ENCODE assay signal across 8 mouse cellular contexts in the genomic region with DNA sequence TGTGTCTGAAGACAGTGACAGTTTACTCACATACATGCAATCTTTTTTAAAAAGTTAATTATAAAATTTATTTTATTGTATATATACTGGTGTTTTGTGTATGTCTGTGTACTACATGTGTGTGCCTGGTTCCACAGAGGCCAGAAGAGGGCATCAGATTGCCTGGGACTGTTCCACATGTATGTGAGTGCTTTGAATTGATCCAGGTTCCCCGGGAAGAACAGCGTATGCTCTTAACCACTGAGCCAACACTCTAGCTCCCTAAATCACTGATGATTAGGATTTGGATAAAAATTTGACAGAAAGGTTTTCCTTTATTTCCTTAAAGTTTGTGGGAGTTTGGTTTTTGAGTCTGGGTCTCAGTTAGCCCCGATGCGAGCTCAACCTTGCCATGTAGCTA. TPM values are rescaled to one million over a fixed set of nuclear protein-coding genes. Genes with fewer than 3 reads are reported as not detected.
DNase-seq lines count a peak whose midpoint lies in the region; ATAC-seq and TF ChIP-seq lines count a peak whose summit lies in the region.

No protein-coding gene starts in this region.

- H3K4me2 ChIP-seq in intestine, embryonic 16.5 days (ENCODE audit: low read depth, low read length): peak overlapping the region; percentile 74
- peak overlapping the region; percentile 95 for H3K4me2 ChIP-seq in neural tube, embryonic 13.5 days

- no peaks in the 10 kb centered on the region for H3K27me3 ChIP-seq in embryonic facial prominence, embryonic 10.5 days (replicated peaks; ENCODE audit: low read depth, poor library complexity, severe bottlenecking)
- no peaks in the 10 kb centered on the region for H3K27me3 ChIP-seq in intestine, embryonic 16.5 days (replicated peaks; ENCODE audit: control insufficient read depth, insufficient read depth, low read length)
- H3K27me3 ChIP-seq in neural tube, embryonic 13.5 days: no peaks in the 10 kb centered on the region

- H3K9me3 ChIP-seq in embryonic facial prominence, embryonic 10.5 days: no peaks in the 10 kb centered on the region
- no peaks in the 10 kb centered on the region for H3K9me3 ChIP-seq in intestine, embryonic 16.5 days (ENCODE audit: control insufficient read depth, low read length)
- H3K9me3 ChIP-seq in neural tube, embryonic 13.5 days: no peaks in the 10 kb centered on the region

- H3K9ac ChIP-seq in intestine, embryonic 16.5 days (ENCODE audit: low read depth, low read length): peak overlapping the region; percentile 79
- H3K9ac ChIP-seq in neural tube, embryonic 13.5 days: peak overlapping the region; percentile 81

- 0 out of 2 replicates have a peak, but pooled peaks have one; percentile 9 for TF ChIP-seq CTCF in gastrocnemius, adult 2 months (IDR thresholded peaks at IDR 0.05)

- peaks cover 28% of the 10 kb centered on the region for H3K36me3 ChIP-seq in embryonic facial prominence, embryonic 10.5 days (replicated peaks)
- peaks cover 7% of the 10 kb centered on the region; the same call in 1 of the 2 replicates for H3K36me3 ChIP-seq in intestine, embryonic 16.5 days (ENCODE audit: control insufficient read depth, insufficient read depth, low read length)
- peaks cover 23% of the 10 kb centered on the region for H3K36me3 ChIP-seq in neural tube, embryonic 13.5 days

- ATAC-seq in intestine, embryonic 16.5 days: peak; percentile 61
- ATAC-seq in neural tube, embryonic 13.5 days (ENCODE audit: low read depth): no peak

- H3K4me3 ChIP-seq in gastrocnemius, adult 2 months: peak overlapping the region; percentile 94
- H3K4me3 ChIP-seq in embryonic facial prominence, embryonic 10.5 days: peak overlapping the region; percentile 92
- H3K4me3 ChIP-seq in intestine, embryonic 16.5 days (ENCODE audit: low read length): peak overlapping the region; percentile 88
- peak overlapping the region; percentile 85 for H3K4me3 ChIP-seq in neural tube, embryonic 13.5 days

- peak overlapping the region; percentile 98 for H3K27ac ChIP-seq in gastrocnemius, adult 2 months
- peak overlapping the region; percentile 99 for H3K27ac ChIP-seq in embryonic facial prominence, embryonic 10.5 days (replicated peaks)
- H3K27ac ChIP-seq in intestine, embryonic 16.5 days (ENCODE audit: low read length): peak overlapping the region; percentile 88
- peak overlapping the region; percentile 82; the same call in 1 of the 2 replicates for H3K27ac ChIP-seq in neural tube, embryonic 13.5 days (replicated peaks)

- WGBS in embryonic facial prominence, embryonic 10.5 days: 44% methylated on average over 4 of the region's 4 CpGs
- WGBS in intestine, embryonic 16.5 days: 41% methylated on average over 4 of the region's 4 CpGs
- 49% methylated on average over 4 of the region's 4 CpGs for WGBS in neural tube, embryonic 13.5 days

- DNase-seq in gastrocnemius, adult 2 months: no peak
- no peak for DNase-seq in gastrocnemius, postnatal 36 days
- peak; percentile 75 for DNase-seq in 416B (ENCODE audit: low read depth)
- DNase-seq in embryonic facial prominence, embryonic 10.5 days (ENCODE audit: low spot score): no peak
- no peak for DNase-seq in gastrocnemius, adult 8-10 months (ENCODE audit: low spot score in 2 of 2)
- no peak for DNase-seq in spleen, adult 12 weeks (ENCODE audit: low spot score)

- intact Hi-C loops in gastrocnemius, adult 2 months (cut with DNase I): loop anchor here (5.0 kb wide), 1 partner anchor 71 kb away; a partner anchor contains a TSS
- intact Hi-C loops in gastrocnemius, postnatal 36 days (cut with DNase I): no loop called here

- peaks cover 24% of the 10 kb centered on the region for H3K4me1 ChIP-seq in embryonic facial prominence, embryonic 10.5 days
- H3K4me1 ChIP-seq in intestine, embryonic 16.5 days (ENCODE audit: control insufficient read depth, insufficient read depth, low read length): peaks cover 12% of the 10 kb centered on the region
- H3K4me1 ChIP-seq in neural tube, embryonic 13.5 days (replicated peaks): peaks cover 15% of the 10 kb centered on the region

RNA-seq across cellular contexts. Expression of a gene that starts 0.8 kb away (rescaled TPM):
- 10 to 100 TPM; 17.2 to 18.6 TPM for total RNA-seq in gastrocnemius, adult 2 months (2021)
- 10 to 100 TPM; 15.8 to 20.8 TPM for total RNA-seq in gastrocnemius, postnatal 36 days (2021)
- 252 and 253 TPM in 2 replicates for polyA plus RNA-seq in embryonic facial prominence, embryonic 10.5 days (2016; fragmentation: Nextera tagmentation; extraction: Ambion mirVana)
- polyA plus RNA-seq in intestine, embryonic 16.5 days (2015; fragmentation: Nextera tagmentation; extraction: Ambion mirVana): 115 and 134 TPM in 2 replicates
- polyA plus RNA-seq in neural tube, embryonic 13.5 days (2015; fragmentation: Nextera tagmentation; extraction: Ambion mirVana): 99.8 and 119 TPM in 2 replicates
- total RNA-seq in gastrocnemius, adult 8-10 months (2022): 10 to 100 TPM; 16.6 to 21.7 (median 20.9) TPM

RNA-seq across cellular contexts. Expression of a gene that starts 27.3 kb away (rescaled TPM):
- 100 to 1,000 TPM; 138 to 164 TPM for total RNA-seq in gastrocnemius, adult 2 months (2021)
- total RNA-seq in gastrocnemius, postnatal 36 days (2021): 100 to 1,000 TPM; 107 to 124 TPM
- 1,425 and 1,473 TPM in 2 replicates for polyA plus RNA-seq in embryonic facial prominence, embryonic 10.5 days (2016; fragmentation: Nextera tagmentation; extraction: Ambion mirVana)
- polyA plus RNA-seq in intestine, embryonic 16.5 days (2015; fragmentation: Nextera tagmentation; extraction: Ambion mirVana): 581 and 669 TPM in 2 replicates
- polyA plus RNA-seq in neural tube, embryonic 13.5 days (2015; fragmentation: Nextera tagmentation; extraction: Ambion mirVana): 1,158 and 1,175 TPM in 2 replicates
- 100 to 1,000 TPM; 138 to 163 (median 141) TPM for total RNA-seq in gastrocnemius, adult 8-10 months (2022)

RNA-seq across cellular contexts. Expression of a gene that starts 40.3 kb away (rescaled TPM):
- 10 to 100 TPM; 66.8 to 88.5 TPM for total RNA-seq in gastrocnemius, adult 2 months (2021)
- 10 to 100 TPM; 66.8 to 72.4 TPM for total RNA-seq in gastrocnemius, postnatal 36 days (2021)
- polyA plus RNA-seq in embryonic facial prominence, embryonic 10.5 days (2016; fragmentation: Nextera tagmentation; extraction: Ambion mirVana): 100 and 101 TPM in 2 replicates
- polyA plus RNA-seq in intestine, embryonic 16.5 days (2015; fragmentation: Nextera tagmentation; extraction: Ambion mirVana): 90.0 and 103 TPM in 2 replicates
- 73.9 and 91.8 TPM in 2 replicates for polyA plus RNA-seq in neural tube, embryonic 13.5 days (2015; fragmentation: Nextera tagmentation; extraction: Ambion mirVana)
- total RNA-seq in gastrocnemius, adult 8-10 months (2022): 10 to 100 TPM; 73.4 to 84.2 (median 81.8) TPM

RNA-seq across cellular contexts. Expression of a gene that starts 40.4 kb away (rescaled TPM):
- 10 to 100 TPM; 18.8 to 20.7 TPM for total RNA-seq in gastrocnemius, adult 2 months (2021)
- total RNA-seq in gastrocnemius, postnatal 36 days (2021): 10 to 100 TPM; 12.5 to 13.0 TPM
- polyA plus RNA-seq in embryonic facial prominence, embryonic 10.5 days (2016; fragmentation: Nextera tagmentation; extraction: Ambion mirVana): 29.6 and 33.3 TPM in 2 replicates
- 16.8 and 18.8 TPM in 2 replicates for polyA plus RNA-seq in intestine, embryonic 16.5 days (2015; fragmentation: Nextera tagmentation; extraction: Ambion mirVana)
- polyA plus RNA-seq in neural tube, embryonic 13.5 days (2015; fragmentation: Nextera tagmentation; extraction: Ambion mirVana): 36.1 and 36.4 TPM in 2 replicates
- total RNA-seq in gastrocnemius, adult 8-10 months (2022): 10 to 100 TPM; 10.3 to 14.5 (median 11.6) TPM

RNA-seq across cellular contexts. Expression of a gene that starts 49.2 kb away (rescaled TPM):
- total RNA-seq in gastrocnemius, adult 2 months (2021): 10 to 100 TPM; 38.4 to 40.9 TPM
- 10 to 100 TPM; 34.6 to 48.3 TPM for total RNA-seq in gastrocnemius, postnatal 36 days (2021)
- 592 and 614 TPM in 2 replicates for polyA plus RNA-seq in embryonic facial prominence, embryonic 10.5 days (2016; fragmentation: Nextera tagmentation; extraction: Ambion mirVana)
- 454 and 496 TPM in 2 replicates for polyA plus RNA-seq in intestine, embryonic 16.5 days (2015; fragmentation: Nextera tagmentation; extraction: Ambion mirVana)
- 1,262 and 1,276 TPM in 2 replicates for polyA plus RNA-seq in neural tube, embryonic 13.5 days (2015; fragmentation: Nextera tagmentation; extraction: Ambion mirVana)
- 10 to 100 TPM; 64.3 to 70.0 (median 66.3) TPM for total RNA-seq in gastrocnemius, adult 8-10 months (2022)
